Mouse (Mus musculus) adrenal gland, postnatal 25 days (tissue): Measurements from ENCODE around the gene Gm2a. TPM values are rescaled to one million over a fixed set of nuclear protein-coding genes. Genes with fewer than 3 reads are reported as not detected.
A peak's percentile ranks its signal among the peaks of the same experiment; 100 is the strongest.

ENCODE experiments used
- DNase-seq: peaks from one replicate; pipeline ENCODE4 v3.0.0; 2021; ENCODE audit warnings: mixed read lengths
- total RNA-seq: library from RNA; stranded (reverse); gene quantifications from 2 replicates; pipeline ENCODE4 v1.2.3, GENCODE M21; 2021

Gm2a gene
- total RNA-seq, 1 experiment from 2014 or later, result 211 TPM

DNA sequence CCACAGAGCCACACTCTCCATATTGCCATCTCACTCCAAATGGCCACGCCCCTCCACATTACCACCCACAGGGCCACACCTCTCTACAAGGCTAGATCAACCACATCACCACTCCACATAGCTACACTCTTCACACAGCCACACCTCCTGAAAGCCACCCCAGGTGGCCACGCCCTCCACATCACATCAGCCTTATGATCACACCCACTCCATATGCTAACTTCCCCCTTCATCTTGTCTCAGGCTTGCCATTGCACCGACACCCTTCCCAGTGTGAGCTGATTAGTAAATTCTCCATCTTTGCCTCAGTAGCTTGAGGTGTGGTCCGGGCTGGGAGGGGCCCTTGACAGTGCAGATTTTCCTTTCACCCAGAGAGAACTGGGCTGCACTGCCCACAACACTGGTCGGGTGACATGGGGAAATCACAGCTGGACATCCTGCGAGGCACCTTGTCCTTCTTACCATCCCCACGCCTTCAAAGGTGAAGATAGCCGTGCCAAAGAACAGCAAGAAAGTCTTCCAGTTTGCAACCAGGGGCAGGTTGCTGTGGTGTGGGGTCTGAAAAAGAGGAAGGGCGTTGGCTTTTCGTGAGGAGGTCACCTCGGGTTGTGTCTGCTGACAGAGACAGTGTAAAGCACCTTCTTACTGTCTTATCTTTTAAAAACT is 33.3 kb downstream of the Gm2a start:
- DNase-seq, result no peak

DNA sequence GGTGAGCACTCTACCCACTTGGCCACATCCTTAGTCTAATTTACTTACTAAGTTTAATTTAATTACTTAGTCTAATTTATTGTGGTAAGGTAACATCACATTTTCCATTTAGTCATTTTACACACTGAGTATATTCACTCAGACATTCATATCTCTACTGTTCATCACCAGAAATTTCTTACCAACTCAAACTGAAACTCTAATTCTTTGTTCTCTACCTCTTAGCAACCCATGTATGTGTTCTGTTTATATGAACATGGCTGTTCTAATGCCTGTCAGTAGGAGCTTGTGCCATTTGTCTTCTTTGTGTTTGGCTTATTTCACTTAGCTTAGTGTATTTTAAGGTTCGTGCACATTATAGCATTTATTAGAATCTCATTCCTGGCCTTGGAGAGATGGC is 34.0 kb downstream of the Gm2a start:
- DNase-seq, result no peak

DNA sequence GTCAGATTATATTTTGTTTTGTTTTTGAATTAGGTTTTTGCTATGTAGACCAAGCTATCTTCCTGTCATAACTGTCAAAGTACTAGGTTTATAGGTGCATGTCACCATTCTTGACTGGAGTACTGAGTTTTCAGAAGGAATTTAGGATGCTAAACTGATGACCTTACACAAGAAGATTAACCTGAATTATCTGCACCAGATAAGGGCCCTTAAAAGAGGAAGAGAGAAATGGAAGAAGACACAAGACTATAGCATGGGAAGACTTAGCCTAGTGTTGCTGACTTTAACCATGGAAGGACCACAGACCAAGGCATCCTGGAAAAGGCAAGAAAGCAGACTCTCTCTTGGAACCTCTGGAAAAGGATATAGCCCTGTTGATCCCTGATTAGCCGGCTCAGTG is 35.3 kb downstream of the Gm2a start:
- DNase-seq, result no peak

- DNase-seq, result no peak
These were observed 36.5 kb downstream of the Gm2a start for GRCm38 (mm10) chr11:55134407-55134806.

DNA sequence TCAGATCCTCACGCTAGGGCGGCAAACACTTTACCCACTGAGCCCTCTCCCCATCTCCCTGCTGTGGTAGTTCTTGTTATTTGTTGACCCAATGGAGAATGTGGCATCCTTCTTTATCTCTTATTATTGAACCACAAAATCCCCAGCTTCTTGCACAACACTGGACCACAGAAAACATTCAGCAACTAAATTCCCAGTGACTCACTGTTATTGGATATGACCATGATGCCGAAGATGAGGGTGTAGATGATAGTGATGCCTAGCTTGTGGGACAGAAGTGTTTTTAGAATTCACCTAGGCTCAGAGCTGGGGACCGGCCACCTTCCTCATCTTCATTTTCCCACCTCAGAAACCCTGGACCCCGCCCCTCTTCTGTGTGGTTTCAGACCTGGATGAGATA is 37.0 kb downstream of the Gm2a start:
- no peak for DNase-seq

DNA sequence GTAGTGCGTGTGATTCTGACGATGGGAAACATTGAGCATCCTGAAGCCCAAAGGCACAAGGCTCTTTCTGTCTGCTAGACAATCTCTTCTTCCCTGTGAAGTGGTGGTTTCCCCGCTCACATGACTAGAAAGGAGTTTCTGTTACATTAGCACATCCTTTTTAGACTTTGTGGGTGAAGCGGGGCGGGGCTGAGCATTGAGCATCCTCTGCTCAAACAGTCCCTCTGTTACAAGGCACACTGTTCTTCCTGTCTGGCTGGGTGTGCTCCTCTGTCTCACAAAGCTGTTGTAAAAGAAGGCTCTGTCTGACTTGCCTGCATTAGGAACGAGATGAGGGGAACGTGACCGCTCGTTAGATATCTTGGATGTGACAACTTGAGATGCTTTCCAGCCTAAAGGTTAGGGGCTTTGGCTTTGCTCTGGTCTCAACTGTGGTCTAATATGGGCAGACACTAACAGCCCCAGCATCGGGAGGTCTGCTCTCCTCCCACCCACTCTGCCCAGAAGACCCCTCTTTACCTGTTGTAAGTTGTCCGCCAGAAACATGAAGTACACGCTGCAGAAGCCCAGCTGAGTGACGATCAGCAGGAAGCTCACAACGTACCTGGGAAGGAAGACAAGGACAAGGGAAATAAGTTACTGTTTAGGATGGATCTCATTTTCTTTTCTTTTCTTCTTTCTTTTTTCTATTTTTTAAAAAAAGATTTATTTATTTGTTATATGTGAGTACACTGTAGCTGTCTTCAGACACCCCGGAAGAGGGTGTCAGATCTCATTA is 39.0 kb downstream of the Gm2a start:
- DNase-seq, result no peak

GRCm38 (mm10) chr11:55137646-55138045 is 39.7 kb downstream of the Gm2a start:
- no peak for DNase-seq

DNA sequence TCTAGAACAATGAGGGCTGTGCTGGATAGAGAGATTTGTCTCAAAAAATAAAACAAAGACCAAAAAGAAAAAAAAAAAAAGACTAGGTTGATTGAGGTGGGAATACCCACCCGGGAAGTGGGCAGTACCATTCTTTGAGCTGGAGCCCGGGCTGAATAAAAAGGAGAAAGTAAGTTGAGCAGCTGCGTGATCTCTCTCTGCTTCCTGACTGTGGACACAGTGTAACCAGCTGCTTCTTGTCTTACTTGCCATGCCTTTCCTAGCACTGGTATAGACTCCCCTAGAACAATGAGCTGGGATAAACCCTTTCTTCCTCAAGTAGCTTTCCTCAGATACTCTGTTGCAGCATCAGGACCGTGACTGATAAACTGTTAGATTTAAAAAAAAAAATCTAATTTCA is 43.6 kb downstream of the Gm2a start:
- DNase-seq, result no peak

DNA sequence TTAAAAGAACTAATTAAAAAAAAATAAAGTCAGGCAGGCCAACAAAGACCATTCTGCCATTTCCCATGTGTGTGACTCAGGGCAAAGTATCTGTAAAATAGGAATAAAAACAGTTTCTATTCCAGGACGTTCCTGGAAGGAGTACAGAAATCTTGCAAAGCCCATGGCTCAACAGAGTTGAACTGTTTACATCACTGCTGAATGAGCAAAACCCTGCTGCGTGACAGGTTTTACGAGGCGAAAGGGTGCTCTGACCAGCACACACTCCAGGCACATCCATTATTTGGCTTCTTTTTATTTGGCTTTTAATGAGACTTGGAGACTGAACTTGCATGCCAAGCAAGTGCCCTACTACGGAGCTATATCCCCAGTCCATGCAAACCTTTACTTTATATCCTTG is 46.1 kb downstream of the Gm2a start:
- DNase-seq, result no peak

GRCm38 (mm10) chr11:55146855-55147254 is 48.9 kb downstream of the Gm2a start:
- no peak for DNase-seq

- no peak for DNase-seq
These were observed 49.5 kb downstream of the Gm2a start for GRCm38 (mm10) chr11:55147423-55147822.

GRCm38 (mm10) chr11:55148461-55148860 is 50.5 kb downstream of the Gm2a start:
- DNase-seq, result no peak

DNA sequence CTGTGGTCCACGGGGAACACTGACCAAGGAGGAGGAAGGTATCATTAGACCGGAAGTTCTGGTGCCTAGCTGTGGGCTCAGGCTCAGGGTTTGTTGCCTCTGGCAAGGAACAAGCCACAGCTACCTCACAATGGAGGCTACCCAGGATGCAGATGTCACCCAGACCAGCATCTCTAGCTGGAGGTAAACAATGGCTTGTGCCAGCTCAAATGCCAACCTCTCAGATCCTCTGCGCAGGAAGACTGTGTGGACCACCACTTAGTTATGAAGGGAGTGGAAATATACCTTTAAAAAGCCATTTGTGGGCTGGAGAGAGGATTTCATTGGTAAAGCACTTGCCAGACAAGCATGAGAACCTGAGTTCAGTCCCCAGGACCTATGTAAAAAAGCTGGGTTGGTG is 53.7 kb downstream of the Gm2a start, which contains the start of gene Slc36a3:
TSS of gene Slc36a3 (minus strand) at position 101 of the 400 bp plus-strand sequence.
- DNase-seq, result no peak

GRCm38 (mm10) chr11:55154398-55155069 is 56.6 kb downstream of the Gm2a start:
- DNase-seq, result no peak

- DNase-seq, result no peak
These were observed 57.1 kb downstream of the Gm2a start for GRCm38 (mm10) chr11:55155070-55155421.

- DNase-seq, result peak; percentile 85
These were observed 61.0 kb downstream of the Gm2a start for GRCm38 (mm10) chr11:55158785-55159359.

Other genes with a start within 250 kb of the Gm2a start
- gene Lyrm7, start 237.2 kb upstream of the Gm2a start, total RNA-seq, result 16.8 and 17.8 TPM in 2 replicates
- gene Hint1, start 231.7 kb upstream of the Gm2a start, total RNA-seq, result 386 and 405 TPM in 2 replicates
- 255 and 328 TPM in 2 replicates for gene Gpx3, start 195.7 kb upstream of the Gm2a start, total RNA-seq
- 79.9 and 97.1 TPM in 2 replicates for gene Tnip1, start 135.2 kb upstream of the Gm2a start, total RNA-seq
- gene Anxa6, start 64.7 kb upstream of the Gm2a start, total RNA-seq, result 94.6 and 115 TPM in 2 replicates
- gene Ccdc69, start 20.0 kb upstream of the Gm2a start, total RNA-seq, result 8.8 and 11.2 TPM in 2 replicates
- gene Slc36a3, start 53.6 kb downstream of the Gm2a start, total RNA-seq, result not detected in 2 replicates
- gene Slc36a2, start 87.0 kb downstream of the Gm2a start, total RNA-seq, result 58.3 and 78.2 TPM in 2 replicates
- gene Slc36a1, start 106.2 kb downstream of the Gm2a start, total RNA-seq, result 16.7 and 26.4 TPM in 2 replicates
- 0.19 TPM in 1 of 2 replicates, not detected in the other for gene Fat2, start 238.4 kb downstream of the Gm2a start, total RNA-seq